Mouse (Mus musculus) hindbrain, embryonic 16.5 days (tissue): Measurements from ENCODE around the gene Kcnab1. TPM values are rescaled to one million over a fixed set of nuclear protein-coding genes. Genes with fewer than 3 reads are reported as not detected.

Source experiments
- ATAC-seq: fragments of 200-750 bp; cut with Nextera tagmentation; 2 replicates; pipeline ENCODE4 v1.8.0; 2017; ENCODE audit warnings: moderate TSS enrichment, moderate library complexity
- H3K27ac ChIP-seq: fragments of 300-500 bp; sonication (generic); 2 replicates; pipeline ENCODE4 v1.5.1; 2014; ENCODE audit warnings: low read depth, mild to moderate bottlenecking, control low read depth, low read length, moderate library complexity
- H3K27me3 ChIP-seq: fragments of 300-500 bp; sonication (generic); replicated peaks from 2 replicates; pipeline ENCODE4 v1.6.1; 2014; ENCODE audit warnings: low read length; ENCODE audit not compliant: control insufficient read depth, insufficient read depth
- H3K36me3 ChIP-seq: fragments of 300-500 bp; sonication (generic); 2 replicates; pipeline ENCODE4 v1.6.1; 2014; ENCODE audit warnings: mild to moderate bottlenecking, low read length, moderate library complexity, mixed read lengths; ENCODE audit not compliant: control insufficient read depth, insufficient read depth
- H3K4me1 ChIP-seq: fragments of 300-500 bp; sonication (generic); 2 replicates; pipeline ENCODE4 v1.6.1; 2014; ENCODE audit warnings: low read depth, low read length; ENCODE audit not compliant: control insufficient read depth, insufficient read depth
- H3K4me2 ChIP-seq: fragments of 300-500 bp; sonication (generic); 2 replicates; pipeline ENCODE4 v1.6.1; 2014; ENCODE audit warnings: mild to moderate bottlenecking, low read length, control low read depth, moderate library complexity
- H3K4me3 ChIP-seq: fragments of 300-500 bp; sonication (generic); 2 replicates; pipeline ENCODE4 v1.5.1; 2014; ENCODE audit warnings: mild to moderate bottlenecking, low read length, control low read depth, moderate library complexity
- H3K9ac ChIP-seq: fragments of 300-500 bp; sonication (generic); 2 replicates; pipeline ENCODE4 v1.6.1; 2014; ENCODE audit warnings: low read depth, mild to moderate bottlenecking, control low read depth, low read length, moderate library complexity
- H3K9me3 ChIP-seq: fragments of 300-500 bp; sonication (generic); 2 replicates; pipeline ENCODE4 v1.6.1; 2014; ENCODE audit warnings: mild to moderate bottlenecking, low read length, moderate library complexity; ENCODE audit not compliant: control insufficient read depth
- WGBS: fragments of 180-500 bp; shearing (Covaris S2); extraction: QIAGEN DNeasy Blood & Tissue Kit; methylation state at CpG from one replicate; pipeline ENCODE4 v1.1.7; 2014; 5-methylcytosine and 5-hydroxymethylcytosine counted together
- polyA plus RNA-seq: library from polyadenylated mRNA; unstranded; fragments of >200 nt; fragmentation: Nextera tagmentation; extraction: Ambion mirVana; gene quantifications from 2 replicates; pipeline ENCODE4 v1.2.1, GENCODE M21; 2015

Kcnab1 gene
- polyA plus RNA-seq, 1 experiment from 2014 or later, result 12.2 TPM

DNA sequence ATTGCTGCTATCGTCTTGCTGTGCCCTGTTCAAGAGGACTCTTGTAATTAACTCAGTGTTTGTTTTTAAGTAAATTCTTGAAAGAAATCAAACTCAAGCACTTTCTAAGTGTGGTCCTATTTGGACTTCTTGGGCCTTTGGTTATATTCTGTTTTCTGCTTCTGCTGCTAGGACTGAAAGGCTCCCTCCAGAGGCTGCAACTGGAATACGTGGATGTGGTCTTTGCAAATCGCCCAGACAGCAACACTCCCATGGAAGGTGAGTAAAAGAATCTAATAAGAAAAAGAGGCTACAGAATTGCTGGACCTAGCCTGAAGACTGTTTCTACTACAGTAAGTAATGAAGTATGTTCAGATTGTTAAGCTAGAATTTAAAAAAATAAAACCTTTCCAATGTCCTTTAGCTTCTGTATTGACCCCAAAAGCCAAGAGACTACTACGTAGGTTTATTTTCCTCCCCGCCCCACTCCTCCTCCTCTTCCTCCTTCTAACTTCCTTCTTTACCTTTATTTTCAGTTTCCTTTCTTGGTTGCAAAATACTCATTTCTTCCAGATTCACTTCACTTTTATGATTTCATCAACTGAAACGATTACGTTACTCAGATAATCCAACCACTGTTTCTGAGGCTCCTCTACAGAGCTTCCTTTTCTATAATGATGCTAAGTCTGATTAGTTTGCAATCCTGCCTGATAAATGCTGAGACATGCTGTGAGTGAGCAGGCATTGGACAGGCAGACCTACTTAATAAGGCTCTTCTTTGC lies 210.2 kb downstream of the Kcnab1 start:
- H3K27ac ChIP-seq, result no peak overlapping the region
- no peaks in the 10 kb centered on the region for H3K36me3 ChIP-seq
- WGBS, result 70% methylated on average over 7 of the region's 7 CpGs
- H3K9me3 ChIP-seq, result no peaks in the 10 kb centered on the region
- H3K4me2 ChIP-seq, result no peak overlapping the region
- no peak overlapping the region for H3K4me3 ChIP-seq
- H3K9ac ChIP-seq, result no peak overlapping the region
- H3K4me1 ChIP-seq, result no peaks in the 10 kb centered on the region
- H3K27me3 ChIP-seq, result no peaks in the 10 kb centered on the region
- no peak for ATAC-seq

DNA sequence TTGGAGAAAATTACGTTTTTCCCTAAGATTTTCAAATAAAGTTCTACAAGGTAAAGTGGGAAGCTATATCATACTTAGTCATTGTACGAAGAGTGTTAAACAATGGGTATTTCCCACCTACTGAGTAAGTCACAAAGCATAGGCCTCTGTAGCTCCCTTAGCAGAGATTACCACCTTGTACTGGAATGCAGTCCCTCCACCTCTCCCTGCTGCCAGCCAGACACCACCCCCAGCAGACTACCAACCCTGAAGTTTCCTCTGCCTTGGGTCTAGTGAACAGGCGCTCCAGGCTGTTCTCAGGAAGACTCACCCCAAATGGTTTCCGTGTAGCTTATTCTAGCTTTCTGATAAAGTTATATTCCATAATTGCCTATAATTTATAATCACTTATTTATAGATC lies 211.8 kb downstream of the Kcnab1 start:
- no peak overlapping the region for H3K4me3 ChIP-seq
- WGBS, result 89% methylated on average over 4 of the region's 4 CpGs
- ATAC-seq, result no peak

DNA sequence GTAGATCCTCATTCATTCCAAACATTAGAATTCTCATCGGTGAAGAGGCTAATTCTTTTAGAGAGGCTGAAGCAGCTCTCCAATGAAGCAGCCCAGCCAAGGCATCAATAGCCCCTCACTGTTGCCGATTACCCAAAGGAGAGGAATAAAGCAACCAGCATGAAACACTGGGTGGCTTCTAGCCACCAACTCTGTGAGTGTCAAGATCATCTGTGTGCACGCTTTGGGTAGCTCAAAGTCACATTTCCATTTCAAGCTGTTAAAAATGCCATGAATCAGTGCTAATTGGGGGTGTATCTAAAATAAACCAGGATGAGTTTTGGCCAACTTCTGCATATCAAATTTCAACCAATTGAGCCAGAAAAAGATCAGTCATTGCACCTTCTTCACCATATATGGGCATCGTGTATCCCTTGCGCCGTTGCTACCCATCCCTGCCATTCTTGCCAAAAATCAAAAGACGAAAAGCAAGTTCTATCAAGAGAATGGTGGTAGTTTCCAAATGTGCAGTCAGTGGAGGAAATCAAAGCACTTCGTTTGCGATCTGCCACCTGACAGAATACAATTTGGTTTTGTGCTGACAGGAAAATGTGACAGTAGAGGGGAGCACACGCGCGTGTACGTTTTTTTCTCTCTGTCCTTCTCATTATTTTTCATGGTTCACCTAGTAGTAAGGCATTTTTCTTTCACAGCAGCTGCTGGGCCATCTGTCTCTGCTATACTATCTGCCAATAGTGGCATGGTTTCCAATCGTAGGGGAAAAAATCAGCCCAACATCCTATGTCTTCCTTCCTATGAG lies 213.0 kb downstream of the Kcnab1 start:
- WGBS, result 65% methylated on average over 14 of the region's 14 CpGs
- Histone ChIP-seq H3K27me3 (no peaks in the 10 kb centered on the region), H3K4me3 (no peak overlapping the region), H3K4me2 (no peak overlapping the region), H3K9ac (no peak overlapping the region), H3K4me1 (no peaks in the 10 kb centered on the region), H3K9me3 (no peaks in the 10 kb centered on the region), H3K27ac (peak overlapping the region; percentile 56; the same call in 1 of the 2 replicates), H3K36me3 (no peaks in the 10 kb centered on the region)
- peak; percentile 80 for ATAC-seq

More for the DNA sequence above, 211.8 kb downstream of the Kcnab1 start:
- Histone ChIP-seq H3K27ac (no peak overlapping the region), H3K4me2 (no peak overlapping the region), H3K27me3 (no peaks in the 10 kb centered on the region), H3K36me3 (no peaks in the 10 kb centered on the region), H3K4me1 (no peaks in the 10 kb centered on the region), H3K9ac (no peak overlapping the region), H3K9me3 (no peaks in the 10 kb centered on the region)

- Histone ChIP-seq H3K4me3 (no peak overlapping the region), H3K27ac (no peak overlapping the region), H3K36me3 (no peaks in the 10 kb centered on the region), H3K9me3 (no peaks in the 10 kb centered on the region), H3K4me2 (no peak overlapping the region), H3K9ac (no peak overlapping the region), H3K4me1 (no peaks in the 10 kb centered on the region), H3K27me3 (no peaks in the 10 kb centered on the region)
- ATAC-seq, result no peak
- 68% methylated on average over 3 of the region's 3 CpGs for WGBS
Measured at GRCm38 (mm10) chr3:65325254-65325653, 216.1 kb downstream of the Kcnab1 start.

DNA sequence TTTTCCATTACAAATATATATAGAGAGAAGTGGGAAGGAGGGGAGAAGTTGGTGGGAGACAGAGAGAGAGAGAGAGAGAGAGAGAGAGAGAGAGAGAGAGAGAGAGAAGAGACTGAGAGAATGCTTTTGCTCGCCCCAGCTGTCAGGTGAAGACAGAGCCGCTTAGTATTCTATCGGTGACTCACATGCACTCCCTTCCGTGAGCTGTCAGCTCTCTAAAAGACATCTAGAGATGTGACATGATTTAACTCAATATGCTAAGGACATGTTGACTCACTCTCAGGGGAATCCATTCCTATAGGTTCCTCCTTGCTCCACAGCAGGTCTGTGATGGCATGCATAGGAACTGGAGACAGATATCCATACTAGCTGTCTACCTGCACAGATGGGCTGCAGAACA lies 219.6 kb downstream of the Kcnab1 start:
- no peak overlapping the region for H3K27ac ChIP-seq
- H3K9ac ChIP-seq, result no peak overlapping the region
- no peak overlapping the region for H3K4me3 ChIP-seq
- no peak overlapping the region for H3K4me2 ChIP-seq
- no peaks in the 10 kb centered on the region for H3K36me3 ChIP-seq
- ATAC-seq, result peak; percentile 17; the same call in 1 of the 2 replicates
- no peaks in the 10 kb centered on the region for H3K4me1 ChIP-seq
- 80% methylated on average over 4 of the region's 4 CpGs for WGBS
- no peaks in the 10 kb centered on the region for H3K27me3 ChIP-seq
- H3K9me3 ChIP-seq, result no peaks in the 10 kb centered on the region

- Histone ChIP-seq H3K4me2 (no peak overlapping the region), H3K4me3 (no peak overlapping the region), H3K4me1 (no peaks in the 10 kb centered on the region), H3K27me3 (no peaks in the 10 kb centered on the region), H3K9me3 (no peaks in the 10 kb centered on the region), H3K36me3 (no peaks in the 10 kb centered on the region), H3K27ac (no peak overlapping the region), H3K9ac (no peak overlapping the region)
- ATAC-seq, result no peak
- WGBS, result 83% methylated on average over 10 of the region's 10 CpGs
Measured at GRCm38 (mm10) chr3:65337835-65338464, 228.8 kb downstream of the Kcnab1 start.

GRCm38 (mm10) chr3:65340173-65340951 lies 231.2 kb downstream of the Kcnab1 start:
- Histone ChIP-seq H3K4me1 (no peaks in the 10 kb centered on the region), H3K36me3 (no peaks in the 10 kb centered on the region), H3K27ac (no peak overlapping the region), H3K4me2 (no peak overlapping the region), H3K27me3 (no peaks in the 10 kb centered on the region), H3K4me3 (no peak overlapping the region), H3K9ac (no peak overlapping the region), H3K9me3 (no peaks in the 10 kb centered on the region)
- ATAC-seq, result no peak
- WGBS, result 63% methylated on average over 5 of the region's 5 CpGs

- ATAC-seq, result no peak
- Histone ChIP-seq H3K4me1 (no peaks in the 10 kb centered on the region), H3K36me3 (no peaks in the 10 kb centered on the region), H3K9me3 (no peaks in the 10 kb centered on the region), H3K27me3 (no peaks in the 10 kb centered on the region), H3K27ac (no peak overlapping the region), H3K9ac (no peak overlapping the region), H3K4me2 (no peak overlapping the region), H3K4me3 (no peak overlapping the region)
- WGBS, result 85% methylated on average over 1 of the region's 1 CpGs
Measured at GRCm38 (mm10) chr3:65346176-65346575, 237.0 kb downstream of the Kcnab1 start.
